Mouse (Mus musculus): ENCODE results near the gene Olfr1291-ps1. TPM values are rescaled to one million over a fixed set of nuclear protein-coding genes. Genes with fewer than 3 reads are reported as not detected.

Gene Olfr1291-ps1
- not detected in 2 replicates for polyA plus RNA-seq (2012; rRNA removed)

GRCm38 (mm10) chr2:111496880-111497279 is at the start of gene Olfr1291-ps1:
Gene Olfr1291-ps1, plus strand, starts transcription at chr2:111497180.
- Histone ChIP-seq H3K4me3 (ENCODE audit: insufficient read depth, low read depth, low read length) (no peak within 1 kb of the TSS), H3K27ac (ENCODE audit: insufficient read depth, low read depth, low read length) (no peak within 1 kb of the TSS), H3K27me3 (replicated peaks; ENCODE audit: control insufficient read depth, insufficient read depth, low read length) (no peaks in the 10 kb centered on the region), H3K36me3 (ENCODE audit: control insufficient read depth, insufficient read depth, low read length) (no peaks in the 10 kb centered on the region), H3K4me1 (ENCODE audit: control insufficient read depth, insufficient read depth, low read length) (no peaks in the 10 kb centered on the region)
- WGBS: 81% methylated on average over 3 of the region's 3 CpGs
- DNase-seq: no peak
- no peak for TF ChIP-seq POLR2A (IDR thresholded peaks at IDR 0.05; ENCODE audit: low read depth, low read length)
- no peak for TF ChIP-seq CTCF (conservative IDR thresholded peaks at IDR 0.05; ENCODE audit: insufficient read depth, insufficient read length, low read depth, low read length)

- Histone ChIP-seq H3K27ac (ENCODE audit: insufficient read depth, low read depth, low read length) (no peak within 1 kb of the TSS), H3K27me3 (replicated peaks; ENCODE audit: control insufficient read depth, insufficient read depth, low read length) (no peaks in the 10 kb centered on the region), H3K4me3 (ENCODE audit: insufficient read depth, low read depth, low read length) (no peak within 1 kb of the TSS), H3K36me3 (ENCODE audit: control insufficient read depth, insufficient read depth, low read length) (no peaks in the 10 kb centered on the region), H3K4me1 (ENCODE audit: control insufficient read depth, insufficient read depth, low read length) (no peaks in the 10 kb centered on the region)
- no peak for DNase-seq
- no peak for TF ChIP-seq CTCF (conservative IDR thresholded peaks at IDR 0.05; ENCODE audit: insufficient read depth, insufficient read length, low read depth, low read length)
- no peak for TF ChIP-seq POLR2A (IDR thresholded peaks at IDR 0.05; ENCODE audit: low read depth, low read length)
- WGBS: 68% methylated on average over 1 of the region's 1 CpGs
Measured at GRCm38 (mm10) chr2:111448842-111449241, 48.1 kb upstream of the Olfr1291-ps1 start, which contains the start of gene Olfr1287. Gene Olfr1287, plus strand, starts transcription at chr2:111449142.

- TF ChIP-seq POLR2A (IDR thresholded peaks at IDR 0.05; ENCODE audit: low read depth, low read length) (no peak), CTCF (conservative IDR thresholded peaks at IDR 0.05; ENCODE audit: insufficient read depth, insufficient read length, low read depth, low read length) (no peak)
- no peak within 1 kb of the TSS for H3K4me3 ChIP-seq (ENCODE audit: insufficient read depth, low read depth, low read length)
- 93% methylated on average over 1 of the region's 1 CpGs for WGBS
- no peaks in the 10 kb centered on the region for H3K36me3 ChIP-seq (ENCODE audit: control insufficient read depth, insufficient read depth, low read length)
- no peak for DNase-seq
- no peaks in the 10 kb centered on the region for H3K4me1 ChIP-seq (ENCODE audit: control insufficient read depth, insufficient read depth, low read length)
- no peaks in the 10 kb centered on the region for H3K27me3 ChIP-seq (replicated peaks; ENCODE audit: control insufficient read depth, insufficient read depth, low read length)
- no peak within 1 kb of the TSS for H3K27ac ChIP-seq (ENCODE audit: insufficient read depth, low read depth, low read length)
Measured at GRCm38 (mm10) chr2:111473801-111474200, 23.2 kb upstream of the Olfr1291-ps1 start, which contains the start of gene Olfr1288. Gene Olfr1288, plus strand, starts transcription at chr2:111474101.

DNA sequence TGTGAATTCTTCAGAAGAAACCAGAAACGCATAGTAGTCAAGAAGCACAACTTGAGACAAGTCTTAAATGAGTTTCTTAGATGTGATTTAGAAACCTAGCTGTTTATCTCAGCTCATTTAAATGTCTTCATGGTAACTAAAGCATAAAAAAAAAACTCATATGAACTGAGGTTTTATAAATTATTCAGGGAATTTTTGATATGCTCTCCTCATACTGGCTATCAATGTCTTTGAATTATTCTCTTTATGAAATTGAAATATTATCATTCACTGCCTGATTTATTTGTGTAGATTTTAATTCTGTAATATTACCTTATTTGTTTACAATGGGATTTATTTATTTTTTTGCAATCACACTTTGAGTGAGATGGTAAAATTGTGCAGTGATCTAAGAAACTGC is 16.5 kb upstream of the Olfr1291-ps1 start, which contains the start of gene Olfr1289:
TSS of gene Olfr1289 (plus strand) at position 301 of the 400 bp plus-strand sequence.
- Histone ChIP-seq H3K27ac (ENCODE audit: insufficient read depth, low read depth, low read length) (no peak within 1 kb of the TSS), H3K36me3 (ENCODE audit: control insufficient read depth, insufficient read depth, low read length) (no peaks in the 10 kb centered on the region), H3K27me3 (replicated peaks; ENCODE audit: control insufficient read depth, insufficient read depth, low read length) (no peaks in the 10 kb centered on the region), H3K4me3 (ENCODE audit: insufficient read depth, low read depth, low read length) (no peak within 1 kb of the TSS), H3K4me1 (ENCODE audit: control insufficient read depth, insufficient read depth, low read length) (no peaks in the 10 kb centered on the region)
- WGBS: 66% methylated on average over 1 of the region's 1 CpGs
- DNase-seq: no peak
- TF ChIP-seq POLR2A (IDR thresholded peaks at IDR 0.05; ENCODE audit: low read depth, low read length) (no peak), CTCF (conservative IDR thresholded peaks at IDR 0.05; ENCODE audit: insufficient read depth, insufficient read length, low read depth, low read length) (no peak)

- Histone ChIP-seq H3K36me3 (ENCODE audit: control insufficient read depth, insufficient read depth, low read length) (no peaks in the 10 kb centered on the region), H3K4me3 (ENCODE audit: insufficient read depth, low read depth, low read length) (no peak within 1 kb of the TSS), H3K27ac (ENCODE audit: insufficient read depth, low read depth, low read length) (no peak within 1 kb of the TSS), H3K4me1 (ENCODE audit: control insufficient read depth, insufficient read depth, low read length) (no peaks in the 10 kb centered on the region), H3K27me3 (replicated peaks; ENCODE audit: control insufficient read depth, insufficient read depth, low read length) (no peaks in the 10 kb centered on the region)
- DNase-seq: no peak
- 76% methylated on average over 5 of the region's 5 CpGs for WGBS
- TF ChIP-seq CTCF (conservative IDR thresholded peaks at IDR 0.05; ENCODE audit: insufficient read depth, insufficient read length, low read depth, low read length) (no peak), POLR2A (IDR thresholded peaks at IDR 0.05; ENCODE audit: low read depth, low read length) (no peak)
Measured at GRCm38 (mm10) chr2:111493729-111494128, 3.3 kb upstream of the Olfr1291-ps1 start, which contains the start of gene Olfr1290. Gene Olfr1290, minus strand, starts transcription at chr2:111493829.

GRCm38 (mm10) chr2:111517451-111517850 is 20.5 kb downstream of the Olfr1291-ps1 start:
- Histone ChIP-seq H3K4me1 (ENCODE audit: control insufficient read depth, insufficient read depth, low read length) (no peaks in the 10 kb centered on the region), H3K36me3 (ENCODE audit: control insufficient read depth, insufficient read depth, low read length) (no peaks in the 10 kb centered on the region), H3K27me3 (replicated peaks; ENCODE audit: control insufficient read depth, insufficient read depth, low read length) (no peaks in the 10 kb centered on the region), H3K27ac (ENCODE audit: insufficient read depth, low read depth, low read length) (no peak overlapping the region), H3K4me3 (ENCODE audit: insufficient read depth, low read depth, low read length) (no peak overlapping the region)
- no peak for DNase-seq
- TF ChIP-seq CTCF (conservative IDR thresholded peaks at IDR 0.05; ENCODE audit: insufficient read depth, insufficient read length, low read depth, low read length) (no peak), POLR2A (IDR thresholded peaks at IDR 0.05; ENCODE audit: low read depth, low read length) (no peak)
- 85% methylated on average over 10 of the region's 10 CpGs for WGBS

- no peaks in the 10 kb centered on the region for H3K4me1 ChIP-seq (ENCODE audit: control insufficient read depth, insufficient read depth, low read length)
- H3K4me3 ChIP-seq (ENCODE audit: insufficient read depth, low read depth, low read length): no peak within 1 kb of the TSS
- no peaks in the 10 kb centered on the region for H3K36me3 ChIP-seq (ENCODE audit: control insufficient read depth, insufficient read depth, low read length)
- no peak for DNase-seq
- H3K27me3 ChIP-seq (replicated peaks; ENCODE audit: control insufficient read depth, insufficient read depth, low read length): no peaks in the 10 kb centered on the region
- no peak within 1 kb of the TSS for H3K27ac ChIP-seq (ENCODE audit: insufficient read depth, low read depth, low read length)
- 71% methylated on average over 1 of the region's 1 CpGs for WGBS
- TF ChIP-seq CTCF (conservative IDR thresholded peaks at IDR 0.05; ENCODE audit: insufficient read depth, insufficient read length, low read depth, low read length) (no peak), POLR2A (IDR thresholded peaks at IDR 0.05; ENCODE audit: low read depth, low read length) (no peak)
Measured at GRCm38 (mm10) chr2:111524903-111525302, 27.9 kb downstream of the Olfr1291-ps1 start, which contains the start of gene Olfr1293-ps. Gene Olfr1293-ps, plus strand, starts transcription at chr2:111525203.

Data from kidney, adult 2 months (tissue).